Mouse (Mus musculus): ENCODE data around the gene Fmo1. TPM values are rescaled to one million over a fixed set of nuclear protein-coding genes. Genes with fewer than 3 reads are reported as not detected.
A peak's percentile ranks its signal among the peaks of the same experiment; 100 is the strongest.

Fmo1 gene
- total and polyA plus RNA-seq, 2 experiments: 152 to 242 TPM

DNA sequence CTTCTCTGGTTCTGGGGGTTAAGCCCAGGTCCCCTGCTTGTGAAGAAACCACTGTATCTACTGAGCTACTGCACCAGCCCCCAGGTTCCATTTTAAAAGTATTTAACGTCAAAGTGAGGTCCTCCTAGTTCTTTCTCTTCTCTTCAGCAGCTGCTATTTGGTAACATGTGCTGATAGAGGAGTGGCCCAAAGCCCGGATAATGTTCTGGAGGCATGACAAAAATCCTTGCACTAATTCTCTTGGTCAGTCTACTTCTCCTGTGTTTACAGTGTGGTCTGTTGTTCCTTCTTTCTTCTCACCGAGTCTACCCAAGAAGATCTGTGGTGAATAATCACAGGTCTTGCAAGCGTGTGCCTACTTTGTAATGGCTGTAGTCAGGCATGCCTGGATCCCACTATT, 16.3 kb upstream of the Fmo1 start:
- DNase-seq (ENCODE audit: extremely low read depth, low read depth, low spot score): peak; percentile 25
- H3K27me3 ChIP-seq (ENCODE audit: control insufficient read depth, insufficient read depth, low read length): no peaks in the 10 kb centered on the region
- peaks cover 3% of the 10 kb centered on the region; the same call in 1 of the 2 replicates for H3K4me1 ChIP-seq (ENCODE audit: control insufficient read depth, insufficient read depth, low read length)
- WGBS: 58% methylated on average over 4 of the region's 4 CpGs
- H3K9ac ChIP-seq (ENCODE audit: low read depth, low read length): no peak overlapping the region
- H3K79me2 ChIP-seq (ENCODE audit: control insufficient read depth, insufficient read depth, low read length): no peaks in the 10 kb centered on the region
- no peak overlapping the region for H3K4me3 ChIP-seq (ENCODE audit: insufficient read depth, low read depth, low read length)
- no peak for TF ChIP-seq POLR2A (IDR thresholded peaks at IDR 0.05; ENCODE audit: extremely low read depth, insufficient read depth, low read length)
- TF ChIP-seq CTCF (IDR thresholded peaks at IDR 0.05; ENCODE audit: low read depth, low read length): no peak
- H3K27ac ChIP-seq (replicated peaks; ENCODE audit: insufficient read depth, low read depth, low read length): no peak overlapping the region
- 0 out of 2 replicates have a peak, but pooled peaks cover 2% of the 10 kb centered on the region for H3K36me3 ChIP-seq (ENCODE audit: control insufficient read depth, insufficient read depth, low read length)

DNA sequence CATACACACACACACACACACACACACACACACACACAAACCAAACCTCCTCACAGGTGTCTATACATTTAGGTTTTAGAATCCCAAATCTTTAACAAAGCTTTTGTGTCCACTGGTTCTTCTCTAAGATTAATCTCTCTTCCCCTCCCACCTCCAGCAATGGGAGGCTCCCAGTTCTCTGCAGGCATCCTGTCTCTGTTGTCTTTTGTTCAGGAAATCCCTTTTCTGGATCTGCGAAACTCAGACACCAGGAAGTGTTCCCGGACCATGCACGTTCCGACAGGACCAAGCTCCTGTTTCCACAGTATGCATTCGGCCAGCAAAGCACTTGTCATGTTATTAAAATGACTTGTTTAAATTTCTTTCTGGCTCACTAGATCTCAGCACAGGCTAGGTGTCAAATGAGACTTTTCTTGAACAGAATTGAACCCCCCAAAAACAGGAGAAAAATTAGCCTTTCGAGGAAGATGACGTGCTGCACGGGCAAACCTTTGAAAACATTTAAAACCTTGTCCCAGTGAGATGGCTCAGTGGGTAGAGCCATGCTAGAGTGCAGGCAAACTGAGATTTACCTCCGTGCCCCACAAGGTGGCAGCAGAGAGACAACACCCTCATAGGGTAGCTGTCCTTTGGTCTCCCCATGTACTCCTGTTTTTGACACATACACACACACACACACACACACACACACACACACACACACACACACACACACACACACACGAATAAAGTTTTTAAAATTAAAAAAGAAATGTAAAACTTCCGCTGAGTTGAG, 13.4 kb upstream of the Fmo1 start:
- TF ChIP-seq POLR2A (IDR thresholded peaks at IDR 0.05; ENCODE audit: extremely low read depth, insufficient read depth, low read length) (no peak), CTCF (IDR thresholded peaks at IDR 0.05; ENCODE audit: low read depth, low read length) (peak; percentile 83)
- Histone ChIP-seq H3K4me1 (ENCODE audit: control insufficient read depth, insufficient read depth, low read length) (peaks cover 3% of the 10 kb centered on the region; the same call in 1 of the 2 replicates), H3K36me3 (ENCODE audit: control insufficient read depth, insufficient read depth, low read length) (0 out of 2 replicates have a peak, but pooled peaks cover 1% of the 10 kb centered on the region), H3K79me2 (ENCODE audit: control insufficient read depth, insufficient read depth, low read length) (no peaks in the 10 kb centered on the region), H3K27ac (replicated peaks; ENCODE audit: insufficient read depth, low read depth, low read length) (no peak overlapping the region), H3K9ac (ENCODE audit: low read depth, low read length) (no peak overlapping the region), H3K4me3 (ENCODE audit: insufficient read depth, low read depth, low read length) (no peak overlapping the region), H3K27me3 (ENCODE audit: control insufficient read depth, insufficient read depth, low read length) (no peaks in the 10 kb centered on the region)
- peak; percentile 48 for DNase-seq (ENCODE audit: extremely low read depth, low read depth, low spot score)
- 54% methylated on average over 11 of the region's 11 CpGs for WGBS

DNA sequence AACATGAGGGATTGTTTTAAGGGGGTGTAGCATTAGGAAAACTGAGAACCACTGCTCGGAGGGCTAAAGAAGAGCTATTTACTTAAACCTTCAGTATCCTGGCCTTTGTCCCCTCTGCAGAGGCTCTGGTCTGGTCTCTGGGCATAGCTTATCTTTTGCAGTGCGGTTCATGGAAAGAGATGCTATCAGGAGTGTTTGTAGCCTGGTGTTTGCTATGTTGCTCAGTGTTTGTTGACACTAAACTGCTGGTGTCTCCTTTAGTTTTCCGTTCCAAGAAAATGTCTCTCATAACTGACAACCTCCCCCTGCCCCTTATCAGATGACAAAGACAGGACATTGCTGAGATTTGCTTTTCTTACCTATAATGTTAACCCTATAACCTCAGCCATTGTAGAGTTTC, 8.7 kb upstream of the Fmo1 start:
- H3K9ac ChIP-seq (ENCODE audit: low read depth, low read length): no peak overlapping the region
- H3K4me3 ChIP-seq (ENCODE audit: insufficient read depth, low read depth, low read length): no peak overlapping the region
- H3K27ac ChIP-seq (replicated peaks; ENCODE audit: insufficient read depth, low read depth, low read length): no peak overlapping the region
- WGBS: 20% methylated on average over 3 of the region's 3 CpGs
- TF ChIP-seq CTCF (IDR thresholded peaks at IDR 0.05; ENCODE audit: low read depth, low read length) (no peak), POLR2A (IDR thresholded peaks at IDR 0.05; ENCODE audit: extremely low read depth, insufficient read depth, low read length) (no peak)
- peak; percentile 68 for DNase-seq (ENCODE audit: extremely low read depth, low read depth, low spot score)
- peaks cover 10% of the 10 kb centered on the region; the same call in 1 of the 2 replicates for H3K4me1 ChIP-seq (ENCODE audit: control insufficient read depth, insufficient read depth, low read length)
- H3K79me2 ChIP-seq (ENCODE audit: control insufficient read depth, insufficient read depth, low read length): no peaks in the 10 kb centered on the region
- no peaks in the 10 kb centered on the region for H3K27me3 ChIP-seq (ENCODE audit: control insufficient read depth, insufficient read depth, low read length)
- H3K36me3 ChIP-seq (ENCODE audit: control insufficient read depth, insufficient read depth, low read length): 0 out of 2 replicates have a peak, but pooled peaks cover 1% of the 10 kb centered on the region

DNA sequence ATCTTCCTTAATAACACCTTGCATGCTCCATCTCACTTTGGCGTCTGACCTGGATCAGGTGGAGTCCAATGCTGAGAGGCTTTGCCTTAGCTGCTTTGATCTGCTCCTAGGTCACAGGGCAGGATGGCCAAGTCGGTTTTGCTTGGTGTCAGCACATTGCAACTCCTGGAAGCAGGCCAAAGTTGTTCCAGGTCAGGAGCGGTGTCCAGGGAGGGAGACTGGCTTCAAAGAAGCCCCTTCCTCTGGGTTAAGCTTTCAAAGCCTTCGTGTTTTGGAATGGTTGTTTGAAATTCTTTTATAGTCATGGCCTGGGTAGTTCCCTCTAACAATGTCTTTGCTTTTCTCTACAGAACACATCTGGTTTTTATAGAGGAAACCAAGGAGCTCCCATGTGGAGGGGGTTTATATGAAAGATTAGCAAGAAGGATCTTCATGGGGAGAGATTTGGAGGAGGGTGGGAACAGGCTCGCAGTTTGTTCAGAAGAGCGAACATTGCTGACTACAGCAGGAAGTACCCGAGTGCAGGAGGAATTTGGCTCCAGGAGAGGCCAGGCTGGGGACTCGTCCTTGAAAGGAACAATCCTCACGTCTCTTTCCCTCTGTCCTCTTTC, 5.4 kb upstream of the Fmo1 start:
- WGBS: 10% methylated on average over 9 of the region's 9 CpGs
- H3K4me3 ChIP-seq (ENCODE audit: insufficient read depth, low read depth, low read length): no peak overlapping the region
- peaks cover 12% of the 10 kb centered on the region; the same call in 1 of the 2 replicates for H3K4me1 ChIP-seq (ENCODE audit: control insufficient read depth, insufficient read depth, low read length)
- DNase-seq (ENCODE audit: extremely low read depth, low read depth, low spot score): peak; percentile 83
- H3K79me2 ChIP-seq (ENCODE audit: control insufficient read depth, insufficient read depth, low read length): no peaks in the 10 kb centered on the region
- H3K36me3 ChIP-seq (ENCODE audit: control insufficient read depth, insufficient read depth, low read length): no peaks in the 10 kb centered on the region
- H3K27ac ChIP-seq (replicated peaks; ENCODE audit: insufficient read depth, low read depth, low read length): no peak overlapping the region
- H3K9ac ChIP-seq (ENCODE audit: low read depth, low read length): no peak overlapping the region
- TF ChIP-seq CTCF (IDR thresholded peaks at IDR 0.05; ENCODE audit: low read depth, low read length): no peak
- TF ChIP-seq POLR2A (IDR thresholded peaks at IDR 0.05; ENCODE audit: extremely low read depth, insufficient read depth, low read length): no peak
- H3K27me3 ChIP-seq (ENCODE audit: control insufficient read depth, insufficient read depth, low read length): no peaks in the 10 kb centered on the region

DNA sequence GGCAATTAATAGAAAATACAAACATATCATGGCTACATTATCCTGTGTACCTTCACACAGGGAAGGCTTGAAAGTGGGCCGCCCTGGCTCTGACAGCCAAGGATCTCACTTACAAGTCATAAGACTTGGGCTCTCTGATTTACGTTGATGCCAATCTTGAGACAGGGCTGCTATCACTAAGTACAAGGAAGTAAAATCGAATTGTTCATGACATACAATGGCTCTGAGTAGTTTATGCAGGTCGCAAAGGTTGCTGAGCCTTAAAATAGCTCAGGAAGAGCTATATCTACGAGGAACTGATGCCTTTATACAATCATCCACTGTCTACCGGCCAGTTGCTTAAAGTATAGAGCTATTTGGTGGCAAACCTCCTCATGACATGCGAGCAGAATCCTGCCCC, 4.6 kb upstream of the Fmo1 start:
- 74% methylated on average over 7 of the region's 7 CpGs for WGBS

More for the DNA sequence above, 4.6 kb upstream of the Fmo1 start:
- H3K9ac ChIP-seq (ENCODE audit: low read depth, low read length): no peak overlapping the region
- no peak overlapping the region; the same call in 1 of the 2 replicates for H3K27ac ChIP-seq (replicated peaks; ENCODE audit: insufficient read depth, low read depth, low read length)
- no peaks in the 10 kb centered on the region for H3K27me3 ChIP-seq (ENCODE audit: control insufficient read depth, insufficient read depth, low read length)
- H3K36me3 ChIP-seq (ENCODE audit: control insufficient read depth, insufficient read depth, low read length): no peaks in the 10 kb centered on the region
- no peaks in the 10 kb centered on the region; the same call in 1 of the 2 replicates for H3K79me2 ChIP-seq (ENCODE audit: control insufficient read depth, insufficient read depth, low read length)
- H3K4me1 ChIP-seq (ENCODE audit: control insufficient read depth, insufficient read depth, low read length): peaks cover 15% of the 10 kb centered on the region; the same call in 1 of the 2 replicates
- no peak for DNase-seq (ENCODE audit: extremely low read depth, low read depth, low spot score)
- H3K4me3 ChIP-seq (ENCODE audit: insufficient read depth, low read depth, low read length): no peak overlapping the region
- TF ChIP-seq CTCF (IDR thresholded peaks at IDR 0.05; ENCODE audit: low read depth, low read length) (no peak), POLR2A (IDR thresholded peaks at IDR 0.05; ENCODE audit: extremely low read depth, insufficient read depth, low read length) (no peak)

Data from liver, adult 2 months (tissue).